Mouse (Mus musculus) forebrain, embryonic 12.5 days (tissue): ENCODE results near the gene Opa3. TPM values are rescaled to one million over a fixed set of nuclear protein-coding genes. Genes with fewer than 3 reads are reported as not detected.
A peak's percentile ranks its signal among the peaks of the same experiment; 100 is the strongest.
"Not testable (repeated sequence)": the region's sequence is repeated elsewhere in the genome, so short reads cannot be mapped to it uniquely, and the experiment has no call there.

ENCODE experiments used
- ATAC-seq: fragments of 200-750 bp; cut with Nextera tagmentation; 2 replicates; pipeline ENCODE4 v1.8.0; 2017; ENCODE audit warnings: moderate TSS enrichment; ENCODE audit not compliant: low FRiP score
- H3K27ac ChIP-seq: fragments of 300-500 bp; sonication (generic); 2 replicates; pipeline ENCODE4 v1.5.1; 2016; ENCODE audit warnings: mild to moderate bottlenecking
- H3K27me3 ChIP-seq: fragments of 300-500 bp; sonication (generic); 2 replicates; pipeline ENCODE4 v1.6.1; 2016; ENCODE audit warnings: mild to moderate bottlenecking
- H3K36me3 ChIP-seq: fragments of 300-500 bp; sonication (generic); replicated peaks from 2 replicates; pipeline ENCODE4 v1.6.1; 2016; ENCODE audit warnings: mild to moderate bottlenecking
- H3K4me1 ChIP-seq: fragments of 300-500 bp; sonication (generic); 2 replicates; pipeline ENCODE4 v1.6.1; 2016
- H3K4me2 ChIP-seq: fragments of 300-500 bp; sonication (generic); 2 replicates; pipeline ENCODE4 v1.6.1; 2016; ENCODE audit warnings: mild to moderate bottlenecking, moderate library complexity
- H3K4me3 ChIP-seq: fragments of 300-500 bp; sonication (generic); replicated peaks from 2 replicates; pipeline ENCODE4 v1.5.1; 2016; ENCODE audit warnings: mild to moderate bottlenecking
- H3K9ac ChIP-seq: fragments of 300-500 bp; sonication (generic); 2 replicates; pipeline ENCODE4 v1.6.1; 2016; ENCODE audit warnings: mild to moderate bottlenecking
- H3K9me3 ChIP-seq: fragments of 300-500 bp; sonication (generic); 2 replicates; pipeline ENCODE4 v1.6.1; 2016
- WGBS: fragments of 180-500 bp; shearing (Covaris S2); methylation state at CpG from one replicate; pipeline ENCODE4 v1.1.7; 2016; 5-methylcytosine and 5-hydroxymethylcytosine counted together
- polyA plus RNA-seq: library from polyadenylated mRNA; unstranded; fragments of >200 nt; fragmentation: Nextera tagmentation; extraction: Ambion mirVana; gene quantifications from 2 replicates; pipeline ENCODE4 v1.2.1, GENCODE M21; 2016

Opa3 gene
- polyA plus RNA-seq, 1 experiment from 2014 or later, result 45.5 TPM

DNA sequence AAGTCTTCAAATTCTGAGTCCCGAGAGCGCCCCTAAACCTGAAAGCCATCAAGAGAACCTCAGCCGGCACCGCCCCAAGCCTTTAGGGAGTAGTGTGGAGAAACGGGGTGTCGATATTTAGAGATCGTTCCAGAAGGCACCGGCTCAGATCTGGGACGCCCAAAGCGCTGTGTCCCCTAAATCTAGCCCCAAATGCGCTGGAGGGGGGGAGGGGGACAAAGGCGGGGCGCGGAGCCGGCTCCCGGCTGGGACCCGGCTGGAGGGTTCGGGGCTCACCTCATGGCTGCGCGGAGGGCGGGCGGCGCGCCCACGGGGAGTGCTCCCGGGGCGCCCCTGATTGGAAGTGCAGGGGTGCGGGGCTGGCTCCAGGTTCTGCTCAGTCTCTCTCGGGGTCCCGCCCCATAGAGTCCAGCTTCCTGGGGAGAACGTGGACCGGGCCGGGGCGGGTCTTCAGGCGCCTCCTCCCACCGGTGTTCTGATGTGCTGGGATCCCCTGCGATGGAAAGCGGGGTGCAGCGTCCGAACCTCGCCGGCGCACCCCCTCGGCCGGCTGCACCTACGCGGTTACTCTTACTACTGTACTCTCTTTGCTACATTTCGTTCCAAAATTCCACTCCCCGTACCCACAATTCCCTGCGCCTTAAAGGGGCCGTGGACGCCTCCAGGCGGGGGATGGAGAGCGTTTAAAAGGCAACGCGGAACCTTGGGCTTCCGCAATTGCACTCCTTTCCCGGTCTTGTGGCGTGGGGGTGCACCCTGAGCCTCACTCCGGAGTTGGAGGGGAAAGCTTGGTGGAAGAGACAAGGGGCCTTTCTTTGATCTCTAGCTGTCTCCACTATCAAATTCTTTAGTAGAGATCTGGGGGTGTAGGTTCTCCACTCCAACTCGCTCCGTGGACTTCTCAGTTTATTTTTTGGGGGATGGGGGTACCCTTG lies 43.4 kb downstream of the Opa3 start, which contains the start of gene Vasp:
TSS of gene Vasp (minus strand) at position 580 of the 935 bp plus-strand sequence.
- ATAC-seq, result peak; percentile 70
- Histone ChIP-seq H3K27me3 (0 out of 2 replicates have a peak, but pooled peaks cover 3% of the 10 kb centered on the region), H3K36me3 (no peaks in the 10 kb centered on the region), H3K9ac (peak within 1 kb of the TSS; percentile 88), H3K4me1 (peaks cover 28% of the 10 kb centered on the region), H3K9me3 (no peaks in the 10 kb centered on the region), H3K4me3 (peak within 1 kb of the TSS; percentile 99), H3K27ac (peak within 1 kb of the TSS; percentile 87), H3K4me2 (peak within 1 kb of the TSS; percentile 95)
- under 1% methylated on average over 60 of the region's 62 CpGs for WGBS

DNA sequence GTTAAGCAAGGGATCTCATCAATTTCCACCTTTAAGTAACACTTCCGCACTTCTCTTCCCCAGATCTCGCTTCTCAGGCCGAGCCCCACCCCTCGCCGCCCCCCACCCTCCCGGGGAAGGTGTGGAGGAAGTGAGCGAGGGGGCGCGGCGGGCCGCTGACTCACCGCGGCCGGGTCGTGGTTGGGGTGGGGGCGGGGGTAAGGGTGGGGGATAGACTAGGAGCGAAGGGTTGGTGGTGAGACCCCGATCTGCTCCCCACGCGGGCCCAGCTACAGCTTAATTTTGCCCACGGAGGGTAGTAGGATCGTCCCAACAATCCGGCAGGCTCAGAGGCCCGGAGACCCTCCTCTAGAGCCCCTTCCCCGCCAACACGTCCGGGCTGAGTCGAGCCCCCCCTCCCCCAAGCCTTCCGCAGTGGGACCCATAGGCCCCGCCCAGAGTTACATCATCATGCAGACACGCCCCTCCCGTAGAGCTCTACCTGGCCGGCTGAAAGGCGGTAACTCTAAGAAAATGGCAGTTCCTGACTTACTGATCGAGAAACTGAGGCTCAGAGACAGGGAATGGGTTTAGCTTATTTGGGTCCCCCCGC lies 44.1 kb downstream of the Opa3 start:
- Histone ChIP-seq H3K4me3 (peak overlapping the region; percentile 99), H3K4me1 (peaks cover 28% of the 10 kb centered on the region), H3K9me3 (no peaks in the 10 kb centered on the region), H3K4me2 (peak overlapping the region; percentile 95), H3K36me3 (no peaks in the 10 kb centered on the region), H3K27ac (peak overlapping the region; percentile 87), H3K9ac (peak overlapping the region; percentile 88), H3K27me3 (peaks cover 8% of the 10 kb centered on the region; the same call in 1 of the 2 replicates)
- whole genome bisulfite sequencing, result 2% methylated on average over 35 of the region's 36 CpGs
- peak; percentile 76 for ATAC-seq

DNA sequence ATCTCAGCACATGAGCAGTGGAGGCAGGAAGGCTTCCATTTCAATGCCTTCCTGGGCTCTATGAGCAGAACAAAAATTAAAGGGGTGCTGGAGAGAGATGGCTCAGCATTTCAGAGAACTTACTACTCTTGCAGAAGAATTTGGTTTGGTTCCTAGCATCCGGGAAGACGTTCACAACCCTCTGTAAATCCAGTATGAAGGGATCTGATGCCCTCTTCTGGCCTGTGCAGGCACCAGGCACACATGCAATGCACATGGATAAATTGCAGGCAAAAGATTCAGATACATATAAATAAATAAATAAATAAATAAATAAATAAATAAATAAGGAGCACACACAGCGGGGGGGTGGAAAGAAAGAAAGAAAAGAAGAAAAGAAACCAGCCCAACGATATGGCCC lies 48.1 kb downstream of the Opa3 start:
- WGBS, result 58% methylated on average over 4 of the region's 4 CpGs
- H3K9ac ChIP-seq, result no peak overlapping the region
- no peaks in the 10 kb centered on the region for H3K9me3 ChIP-seq
- peaks cover 48% of the 10 kb centered on the region for H3K27me3 ChIP-seq
- H3K36me3 ChIP-seq, result no peaks in the 10 kb centered on the region
- peaks cover 11% of the 10 kb centered on the region for H3K4me1 ChIP-seq
- no peak overlapping the region for H3K27ac ChIP-seq
- no peak overlapping the region for H3K4me2 ChIP-seq
- H3K4me3 ChIP-seq, result no peak overlapping the region
- no peak for ATAC-seq

DNA sequence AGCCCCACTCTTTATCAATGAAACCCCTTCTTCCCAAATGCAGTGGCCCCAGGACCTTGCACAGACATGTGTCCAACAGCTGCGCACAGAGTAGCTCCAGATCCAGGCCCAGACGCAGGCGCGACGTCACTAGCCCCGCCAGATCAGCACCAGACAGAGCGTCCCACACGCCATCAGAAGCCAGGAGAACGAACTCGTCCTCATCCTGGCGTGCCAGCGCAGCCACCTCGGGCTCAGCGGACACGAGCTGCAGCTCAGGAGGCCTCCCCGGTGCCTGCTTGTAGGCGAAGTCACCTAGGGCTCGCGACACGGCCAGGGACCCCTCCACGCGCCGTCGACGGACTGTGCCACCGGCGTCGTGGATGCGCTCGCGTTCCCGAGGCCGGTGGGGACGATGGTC lies 50.9 kb downstream of the Opa3 start:
- peak overlapping the region; percentile 26 for H3K4me3 ChIP-seq
- no peaks in the 10 kb centered on the region for H3K36me3 ChIP-seq
- H3K9ac ChIP-seq, result no peak overlapping the region
- H3K9me3 ChIP-seq, result no peaks in the 10 kb centered on the region
- no peak overlapping the region for H3K27ac ChIP-seq
- WGBS, result 5% methylated on average over 34 of the region's 34 CpGs
- no peak for ATAC-seq
- peaks cover 17% of the 10 kb centered on the region for H3K4me1 ChIP-seq
- peaks cover 53% of the 10 kb centered on the region for H3K27me3 ChIP-seq
- H3K4me2 ChIP-seq, result peak overlapping the region; percentile 45

DNA sequence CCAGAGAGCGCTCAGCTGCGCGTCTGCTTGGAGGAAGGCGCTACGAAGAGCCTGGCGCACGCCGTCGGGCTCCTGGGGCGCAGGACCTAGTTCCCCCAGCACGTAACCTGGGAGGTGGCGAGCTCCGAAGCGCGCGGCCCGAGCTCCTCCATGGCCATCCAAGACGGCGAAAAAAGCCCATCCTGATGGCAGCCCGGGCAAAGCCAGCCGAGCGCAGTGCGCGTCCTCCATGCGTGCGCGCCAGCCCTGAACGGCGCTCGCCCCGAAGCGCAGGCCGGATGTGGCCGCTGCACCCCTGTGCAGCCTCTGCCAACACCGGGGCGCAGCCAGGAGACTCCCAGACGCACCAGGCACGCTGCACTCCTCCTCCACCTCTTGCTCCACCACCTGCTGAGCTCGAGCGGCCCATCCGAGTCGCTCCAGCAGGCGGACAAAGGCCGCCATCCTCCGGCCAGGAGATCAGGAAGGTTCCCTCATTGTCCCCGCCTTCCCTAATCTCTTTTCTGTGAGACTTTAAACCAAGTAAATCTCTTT lies 51.5 kb downstream of the Opa3 start, which contains the start of gene Ppm1n:
TSS of gene Ppm1n (minus strand) at position 484 of the 534 bp plus-strand sequence.
- under 1% methylated on average over 46 of the region's 46 CpGs for WGBS
- H3K36me3 ChIP-seq, result no peaks in the 10 kb centered on the region
- no peak within 1 kb of the TSS for H3K27ac ChIP-seq
- peak within 1 kb of the TSS; percentile 45 for H3K4me2 ChIP-seq
- peak within 1 kb of the TSS; percentile 26 for H3K4me3 ChIP-seq
- H3K27me3 ChIP-seq, result peaks cover 50% of the 10 kb centered on the region
- no peak within 1 kb of the TSS for H3K9ac ChIP-seq
- H3K9me3 ChIP-seq, result no peaks in the 10 kb centered on the region
- no peak for ATAC-seq
- peaks cover 21% of the 10 kb centered on the region for H3K4me1 ChIP-seq

DNA sequence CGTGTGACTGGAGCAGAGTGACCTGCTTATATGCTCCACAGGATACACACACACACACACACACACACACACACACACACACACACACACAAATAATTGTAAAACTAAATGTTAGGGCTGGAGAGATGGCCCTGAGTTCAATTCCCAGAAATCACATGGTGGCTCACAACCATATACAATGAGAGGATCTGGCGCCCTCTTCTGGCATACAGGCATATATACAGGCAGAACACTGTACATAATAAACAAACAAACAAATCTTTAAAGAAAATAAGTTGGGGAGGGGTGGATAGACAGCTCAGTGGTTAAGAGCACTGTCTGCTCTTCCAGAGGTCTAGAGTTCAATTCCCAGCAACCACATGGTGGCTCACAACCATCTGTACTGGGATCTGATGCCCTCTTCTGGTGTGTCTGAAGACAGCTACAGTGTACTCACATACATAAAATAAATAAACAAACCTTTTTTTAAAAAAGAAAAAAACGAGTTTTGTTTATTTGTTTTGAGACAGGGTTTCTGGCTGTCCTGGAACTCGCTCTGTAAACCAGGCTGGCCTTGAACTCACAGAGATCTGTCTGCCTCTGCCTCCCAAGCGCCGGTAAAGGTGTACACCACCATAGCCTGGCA lies 53.7 kb downstream of the Opa3 start:
- not testable (repeated sequence) for H3K36me3 ChIP-seq, H3K27ac ChIP-seq, ATAC-seq, H3K9ac ChIP-seq, H3K9me3 ChIP-seq
- peaks cover 50% of the 10 kb centered on the region for H3K27me3 ChIP-seq
- H3K4me3 ChIP-seq, result peak overlapping the region; percentile 80
- WGBS, result 41% methylated on average over 6 of the region's 6 CpGs
- H3K4me2 ChIP-seq, result peak overlapping the region; percentile 88
- H3K4me1 ChIP-seq, result peaks cover 21% of the 10 kb centered on the region

DNA sequence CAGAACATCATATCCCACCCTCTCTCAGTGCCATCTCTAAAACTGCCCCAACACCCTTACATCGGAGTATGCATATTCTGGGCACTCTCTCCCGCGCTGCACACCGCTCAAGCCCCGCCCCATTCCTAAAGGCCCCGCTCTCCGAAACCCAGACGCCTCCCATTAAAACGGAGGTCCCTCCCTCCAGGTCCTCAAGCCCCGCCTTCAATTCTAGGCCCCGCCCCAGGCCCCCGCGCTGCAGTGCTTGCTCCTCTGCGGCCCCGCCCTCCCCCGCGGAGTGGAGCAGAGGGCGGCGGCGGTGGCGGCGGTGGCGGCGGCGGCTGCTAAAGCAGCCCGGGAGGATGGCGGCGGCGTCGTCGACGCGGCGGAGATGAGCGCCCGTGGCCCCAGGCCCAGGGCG lies 54.3 kb downstream of the Opa3 start, which contains the start of gene Rtn2:
TSS of gene Rtn2 (plus strand) at position 240 of the 400 bp plus-strand sequence.
- peak within 1 kb of the TSS; percentile 91 for H3K9ac ChIP-seq
- H3K4me1 ChIP-seq, result peaks cover 21% of the 10 kb centered on the region
- H3K36me3 ChIP-seq, result peaks cover 13% of the 10 kb centered on the region
- peak within 1 kb of the TSS; percentile 80 for H3K4me3 ChIP-seq
- H3K27ac ChIP-seq, result peak within 1 kb of the TSS; percentile 87
- peak within 1 kb of the TSS; percentile 88 for H3K4me2 ChIP-seq
- peaks cover 44% of the 10 kb centered on the region for H3K27me3 ChIP-seq
- H3K9me3 ChIP-seq, result no peaks in the 10 kb centered on the region
- under 1% methylated on average over 37 of the region's 37 CpGs for WGBS
- ATAC-seq, result peak; percentile 88

DNA sequence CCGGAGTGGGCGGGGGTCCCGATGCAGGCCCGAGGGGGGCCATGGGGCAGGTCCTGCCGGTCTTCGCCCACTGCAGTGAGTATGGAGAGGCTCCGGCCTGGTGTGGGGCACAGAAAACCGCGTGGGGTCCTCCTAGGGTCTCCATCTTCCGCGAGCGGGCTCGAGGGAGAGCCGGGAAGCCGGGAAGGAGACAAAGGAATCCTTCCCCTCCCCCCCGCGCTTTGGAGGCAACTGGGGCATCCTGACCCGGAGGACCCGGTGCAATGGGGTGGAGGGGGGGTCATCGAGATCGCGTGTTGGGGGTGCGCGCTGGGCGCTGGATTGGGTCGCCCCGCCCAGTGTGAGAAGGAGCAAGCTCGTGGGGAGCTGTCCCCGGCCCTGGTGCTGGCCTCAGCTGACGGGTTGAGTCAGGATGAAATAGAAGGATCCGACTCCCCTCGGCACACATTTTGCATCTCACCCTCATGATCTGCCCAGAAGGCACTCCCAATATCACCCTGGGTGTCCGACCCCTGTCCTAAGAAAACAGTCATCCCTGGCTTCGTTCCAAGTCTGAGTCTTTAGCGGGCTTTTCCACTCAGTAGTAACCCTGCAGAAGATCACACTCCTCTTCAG lies 54.8 kb downstream of the Opa3 start:
- Histone ChIP-seq H3K36me3 (peaks cover 18% of the 10 kb centered on the region), H3K4me3 (peak overlapping the region; percentile 80), H3K9ac (peak overlapping the region; percentile 91), H3K4me2 (peak overlapping the region; percentile 88), H3K27me3 (peaks cover 39% of the 10 kb centered on the region), H3K9me3 (no peaks in the 10 kb centered on the region), H3K4me1 (peaks cover 21% of the 10 kb centered on the region), H3K27ac (peak overlapping the region; percentile 87)
- 1% methylated on average over 35 of the region's 35 CpGs for WGBS
- ATAC-seq, result peak; percentile 80

DNA sequence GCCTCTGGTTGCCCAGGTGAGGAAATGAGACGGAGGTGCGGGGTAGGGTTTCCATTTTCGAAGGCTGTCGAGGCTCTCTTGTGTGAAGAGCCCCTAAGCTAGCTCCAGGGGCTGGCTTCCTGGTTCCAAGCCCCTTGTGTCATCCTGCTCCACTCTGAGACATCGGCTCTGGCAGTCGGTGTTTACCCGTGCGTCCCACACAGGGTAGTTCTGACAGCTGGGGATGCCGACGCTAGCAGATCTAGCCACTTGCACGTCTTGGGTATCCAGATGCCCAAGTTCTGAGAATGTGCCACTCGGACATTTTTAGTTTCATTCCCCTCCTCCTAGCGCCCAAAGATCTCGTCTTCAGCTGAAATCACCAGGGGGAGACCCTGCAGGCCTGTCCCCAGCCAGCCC lies 55.3 kb downstream of the Opa3 start:
- peak overlapping the region; percentile 88 for H3K4me2 ChIP-seq
- ATAC-seq, result peak; percentile 21; the same call in 1 of the 2 replicates
- H3K9ac ChIP-seq, result peak overlapping the region; percentile 91
- H3K27me3 ChIP-seq, result peaks cover 34% of the 10 kb centered on the region
- H3K27ac ChIP-seq, result peak overlapping the region; percentile 87; the same call in 1 of the 2 replicates
- no peaks in the 10 kb centered on the region for H3K9me3 ChIP-seq
- H3K4me1 ChIP-seq, result peaks cover 21% of the 10 kb centered on the region
- H3K4me3 ChIP-seq, result peak overlapping the region; percentile 80
- 31% methylated on average over 14 of the region's 14 CpGs for WGBS
- H3K36me3 ChIP-seq, result peaks cover 23% of the 10 kb centered on the region

DNA sequence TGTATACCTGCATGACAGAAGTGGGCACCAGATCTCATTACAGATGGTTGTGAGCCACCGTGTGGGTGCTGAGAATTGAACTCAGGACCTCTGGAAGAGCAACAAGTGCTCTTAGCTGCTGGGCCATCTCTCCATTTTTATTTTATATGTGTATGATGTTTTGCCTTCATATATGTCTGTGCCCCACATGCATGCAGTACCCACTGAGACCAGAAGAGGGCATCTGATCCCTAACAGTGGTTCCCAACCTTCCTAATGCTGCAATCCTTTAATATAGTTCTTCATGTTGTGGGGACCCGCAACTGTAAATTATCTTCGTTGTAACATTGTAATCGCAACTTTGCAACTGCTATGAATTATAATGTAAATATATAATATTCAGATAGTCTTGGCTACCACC lies 56.6 kb downstream of the Opa3 start:
- H3K27me3 ChIP-seq, result peaks cover 20% of the 10 kb centered on the region
- H3K4me3 ChIP-seq, result no peak overlapping the region
- H3K4me1 ChIP-seq, result peaks cover 14% of the 10 kb centered on the region
- H3K9ac ChIP-seq, result no peak overlapping the region
- no peak overlapping the region for H3K27ac ChIP-seq
- H3K4me2 ChIP-seq, result no peak overlapping the region
- ATAC-seq, result no peak
- WGBS, result 23% methylated on average over 4 of the region's 4 CpGs
- H3K9me3 ChIP-seq, result no peaks in the 10 kb centered on the region
- peaks cover 29% of the 10 kb centered on the region for H3K36me3 ChIP-seq

DNA sequence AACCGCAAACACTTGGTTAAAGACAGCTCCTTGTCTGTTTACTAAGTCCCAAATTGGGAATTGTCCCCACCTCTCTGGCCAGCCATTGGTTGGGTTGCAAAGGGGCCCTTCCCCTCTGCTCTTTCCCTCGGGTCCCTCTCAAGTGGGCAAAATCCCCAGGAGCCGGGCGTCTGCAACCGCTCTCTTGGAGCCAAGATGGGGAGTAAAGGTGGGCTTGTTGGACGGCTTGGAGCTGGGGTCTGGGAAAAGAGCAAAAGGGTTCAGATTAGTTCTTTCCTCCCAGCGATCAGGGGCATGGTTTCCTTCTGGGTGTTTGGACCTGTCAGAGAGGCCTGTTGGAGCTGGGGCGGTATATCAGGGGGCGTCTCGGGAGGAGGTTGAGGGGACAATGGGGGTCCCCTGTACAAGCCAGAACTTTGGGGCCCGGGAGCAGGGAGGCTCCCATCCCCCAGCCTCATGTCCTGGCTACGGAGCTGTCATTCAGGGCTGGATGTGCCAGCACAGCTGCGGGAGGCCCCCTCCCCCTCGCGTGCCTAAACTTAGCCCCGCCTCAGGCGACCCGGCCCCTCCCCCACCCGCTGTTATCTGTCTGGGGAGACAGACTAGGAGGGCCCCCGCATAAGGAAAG lies 62.9 kb downstream of the Opa3 start:
- WGBS, result 2% methylated on average over 20 of the region's 20 CpGs
- H3K9ac ChIP-seq, result 0 out of 2 replicates have a peak overlapping the region, but pooled peaks have one; percentile 12

More for the DNA sequence above, 62.9 kb downstream of the Opa3 start:
- peak overlapping the region; percentile 53 for H3K4me2 ChIP-seq
- peaks cover 20% of the 10 kb centered on the region for H3K4me1 ChIP-seq
- no peaks in the 10 kb centered on the region for H3K9me3 ChIP-seq
- peak; percentile 46 for ATAC-seq
- H3K27ac ChIP-seq, result peak overlapping the region; percentile 65
- no peaks in the 10 kb centered on the region for H3K27me3 ChIP-seq
- H3K36me3 ChIP-seq, result peaks cover 52% of the 10 kb centered on the region
- peak overlapping the region; percentile 4 for H3K4me3 ChIP-seq
